Mouse (Mus musculus): ENCODE measurements around the gene Tmem130. TPM values are rescaled to one million over a fixed set of nuclear protein-coding genes. Genes with fewer than 3 reads are reported as not detected.
"Not testable (repeated sequence)": the region's sequence is repeated elsewhere in the genome, so short reads cannot be mapped to it uniquely, and the experiment has no call there.

Tmem130 gene
- polyA plus RNA-seq, 1 experiment from 2014 or later = 1.7 TPM

DNA sequence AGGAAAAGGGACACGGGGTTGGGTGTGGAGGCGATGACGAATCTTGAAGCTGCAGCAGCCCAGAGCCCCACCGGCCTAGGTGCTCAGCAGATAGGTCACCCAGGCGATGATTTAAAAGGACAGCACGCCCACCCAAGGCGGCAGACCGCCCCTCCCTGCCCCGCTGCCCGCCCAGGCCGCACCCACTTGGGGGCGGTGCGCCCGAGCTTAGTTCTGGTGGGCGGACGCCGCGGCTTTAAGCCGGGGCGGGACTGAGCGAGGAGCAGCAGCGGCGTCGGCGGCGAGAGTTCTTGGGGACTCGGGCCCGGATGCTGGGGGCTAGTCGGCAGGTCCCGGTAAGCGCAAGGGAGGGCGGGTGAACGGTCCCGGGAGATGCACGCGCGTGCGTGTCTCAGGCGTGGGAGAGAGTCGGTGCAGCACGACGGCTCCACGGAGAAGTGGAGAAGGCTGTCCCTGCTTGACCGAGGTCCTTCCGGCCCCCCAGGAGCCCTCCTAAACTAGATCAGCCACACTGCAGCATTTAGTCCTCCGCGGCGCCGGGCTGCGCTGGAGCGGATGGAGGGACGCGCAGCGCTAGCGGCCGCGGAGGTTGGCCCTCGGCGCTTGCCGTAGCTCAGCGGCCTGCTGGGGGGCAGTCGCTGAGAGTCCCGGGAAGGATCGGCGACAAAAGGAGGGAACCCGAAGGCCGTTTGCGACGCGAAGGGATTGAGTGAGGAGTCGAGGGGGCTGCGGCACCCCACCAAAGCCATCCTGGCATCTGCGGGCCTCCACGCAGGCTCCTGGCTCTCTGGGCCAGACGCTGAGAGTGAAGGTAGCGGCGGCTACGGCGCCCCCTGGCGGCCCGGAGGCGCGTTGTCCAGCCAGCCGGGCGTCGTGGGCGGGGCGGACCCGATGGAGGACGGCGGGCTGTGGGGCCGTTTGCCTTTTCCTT lies 6.6 kb upstream of the Tmem130 start:
- peak; percentile 83 for ATAC-seq (ENCODE audit: insufficient number of reproducible peaks, insufficient read depth, low FRiP score, low TSS enrichment)
- Histone ChIP-seq H3K4me2 (replicated peaks) (peak overlapping the region; percentile 78), H3K27ac (peak overlapping the region; percentile 95), H3K27me3 (no peaks in the 10 kb centered on the region), H3K4me1 (peaks cover 14% of the 10 kb centered on the region), H3K9ac (peak overlapping the region; percentile 88), H3K4me3 (peak overlapping the region; percentile 84), H3K36me3 (peaks cover 21% of the 10 kb centered on the region), H3K9me3 (no peaks in the 10 kb centered on the region)
- under 1% methylated on average over 89 of the region's 92 CpGs for WGBS

- peaks cover 14% of the 10 kb centered on the region for H3K4me1 ChIP-seq
- ATAC-seq (ENCODE audit: insufficient number of reproducible peaks, insufficient read depth, low FRiP score, low TSS enrichment) = peak; percentile 4; the same call in 1 of the 2 replicates
Measured at GRCm38 (mm10) chr5:144767106-144767798, 5.6 kb upstream of the Tmem130 start, which contains the start of gene Trrap. Gene Trrap (plus strand): TSS chr5:144767732.

GRCm38 (mm10) chr5:144766646-144767045 lies 5.0 kb upstream of the Tmem130 start:
- H3K36me3 ChIP-seq = peaks cover 11% of the 10 kb centered on the region
- WGBS = 87% methylated on average over 11 of the region's 11 CpGs
- ATAC-seq (ENCODE audit: insufficient number of reproducible peaks, insufficient read depth, low FRiP score, low TSS enrichment) = no peak

More at GRCm38 (mm10) chr5:144767106-144767798, 5.6 kb upstream of the Tmem130 start, which contains the start of gene Trrap:
- Histone ChIP-seq H3K9ac (peak within 1 kb of the TSS; percentile 88), H3K4me2 (replicated peaks) (peak within 1 kb of the TSS; percentile 78), H3K27ac (peak within 1 kb of the TSS; percentile 95), H3K4me3 (peak within 1 kb of the TSS; percentile 84), H3K36me3 (peaks cover 16% of the 10 kb centered on the region)
- WGBS = 83% methylated on average over 12 of the region's 15 CpGs
- H3K27me3 ChIP-seq, H3K9me3 ChIP-seq: not testable (repeated sequence)

DNA sequence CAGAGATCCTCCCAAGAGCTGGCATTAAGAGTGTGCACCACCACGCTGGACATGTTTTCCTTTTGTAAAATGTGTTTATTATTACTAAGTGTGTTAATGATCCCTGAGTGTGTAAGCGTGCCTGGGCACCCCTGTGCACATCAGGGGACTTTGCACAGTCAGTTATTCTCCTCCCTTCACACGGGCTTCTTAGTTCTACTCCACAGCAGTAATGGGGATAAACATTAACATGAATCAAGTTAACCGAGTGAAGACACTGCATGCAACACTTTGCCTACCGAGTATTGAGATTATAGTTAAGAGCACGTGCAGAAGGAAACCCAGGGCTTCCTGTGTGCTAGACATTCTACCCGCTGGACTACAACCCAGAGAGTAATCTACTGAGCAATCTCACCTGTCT lies 4.4 kb upstream of the Tmem130 start:
- Histone ChIP-seq H3K36me3 (peaks cover 5% of the 10 kb centered on the region), H3K4me1 (peaks cover 20% of the 10 kb centered on the region), H3K4me2 (replicated peaks) (no peak overlapping the region), H3K9ac (no peak overlapping the region), H3K27ac (no peak overlapping the region), H3K27me3 (peaks cover 18% of the 10 kb centered on the region), H3K4me3 (no peak overlapping the region), H3K9me3 (no peaks in the 10 kb centered on the region)
- ATAC-seq (ENCODE audit: insufficient number of reproducible peaks, insufficient read depth, low FRiP score, low TSS enrichment) = no peak
- WGBS = 78% methylated on average over 7 of the region's 7 CpGs

More at GRCm38 (mm10) chr5:144766646-144767045, 5.0 kb upstream of the Tmem130 start:
- H3K27me3 ChIP-seq = peaks cover 12% of the 10 kb centered on the region
- no peaks in the 10 kb centered on the region for H3K9me3 ChIP-seq
- peaks cover 15% of the 10 kb centered on the region for H3K4me1 ChIP-seq
- H3K4me3 ChIP-seq = no peak overlapping the region
- no peak overlapping the region for H3K9ac ChIP-seq
- H3K4me2 ChIP-seq (replicated peaks) = no peak overlapping the region
- no peak overlapping the region for H3K27ac ChIP-seq

DNA sequence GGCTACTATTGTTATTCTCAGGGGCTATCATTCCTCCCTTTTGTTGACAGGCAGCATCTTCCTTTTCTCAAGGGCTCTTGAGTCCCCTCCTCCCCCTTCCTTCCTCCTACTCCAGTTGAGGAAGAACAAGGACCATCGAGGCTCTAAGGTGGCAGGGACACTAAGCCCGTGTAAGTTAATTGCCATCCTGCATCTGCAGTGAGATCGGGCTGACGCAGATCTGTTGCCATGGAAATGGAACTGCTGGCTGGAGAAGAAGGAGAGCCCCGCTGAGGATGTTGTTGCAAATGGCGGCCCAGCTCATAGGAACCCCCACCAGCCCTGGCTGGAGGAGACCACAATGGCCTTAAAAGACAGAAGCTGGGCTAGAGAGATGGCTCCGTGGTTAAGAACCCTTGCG lies 3.2 kb downstream of the Tmem130 start:
- Histone ChIP-seq H3K4me1 (peaks cover 8% of the 10 kb centered on the region; the same call in 1 of the 2 replicates), H3K9me3 (no peaks in the 10 kb centered on the region), H3K9ac (no peak overlapping the region), H3K27ac (no peak overlapping the region), H3K4me2 (replicated peaks) (no peak overlapping the region), H3K27me3 (peaks cover 27% of the 10 kb centered on the region), H3K36me3 (no peaks in the 10 kb centered on the region), H3K4me3 (no peak overlapping the region)
- 9% methylated on average over 8 of the region's 8 CpGs for WGBS
- ATAC-seq (ENCODE audit: insufficient number of reproducible peaks, insufficient read depth, low FRiP score, low TSS enrichment) = no peak

DNA sequence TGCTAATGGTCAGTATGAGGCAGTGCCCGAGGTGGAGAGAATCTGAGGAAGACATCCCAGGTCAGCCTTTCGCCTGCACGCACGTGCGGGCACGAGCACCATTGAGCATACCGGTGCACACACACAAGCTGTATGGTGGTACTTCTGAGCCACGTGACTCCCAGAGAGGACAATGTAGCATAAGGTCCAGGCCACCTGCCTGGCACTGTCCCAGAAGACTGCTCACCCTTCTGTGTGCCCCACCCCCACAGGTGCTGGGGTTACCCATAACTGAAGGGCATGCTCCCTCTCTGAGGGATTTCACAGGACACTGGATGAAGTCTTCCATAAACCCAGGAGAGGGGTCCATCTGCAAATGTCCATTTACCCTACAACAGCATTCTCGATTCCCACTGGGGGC lies 4.2 kb downstream of the Tmem130 start:
- no peak overlapping the region for H3K4me2 ChIP-seq (replicated peaks)
- H3K9me3 ChIP-seq = no peaks in the 10 kb centered on the region
- no peaks in the 10 kb centered on the region for H3K36me3 ChIP-seq
- no peak overlapping the region for H3K4me3 ChIP-seq
- no peak overlapping the region for H3K9ac ChIP-seq
- ATAC-seq (ENCODE audit: insufficient number of reproducible peaks, insufficient read depth, low FRiP score, low TSS enrichment) = no peak
- H3K27ac ChIP-seq = no peak overlapping the region
- peaks cover 11% of the 10 kb centered on the region for H3K4me1 ChIP-seq
- 79% methylated on average over 9 of the region's 9 CpGs for WGBS
- peaks cover 23% of the 10 kb centered on the region for H3K27me3 ChIP-seq

- H3K4me2 ChIP-seq (replicated peaks) = no peak overlapping the region
- no peaks in the 10 kb centered on the region for H3K9me3 ChIP-seq
- ATAC-seq (ENCODE audit: insufficient number of reproducible peaks, insufficient read depth, low FRiP score, low TSS enrichment) = no peak
- 78% methylated on average over 10 of the region's 10 CpGs for WGBS
- peaks cover 9% of the 10 kb centered on the region for H3K4me1 ChIP-seq
- no peak overlapping the region for H3K9ac ChIP-seq
- H3K27ac ChIP-seq = no peak overlapping the region
- no peak overlapping the region for H3K4me3 ChIP-seq
- no peaks in the 10 kb centered on the region for H3K36me3 ChIP-seq
- 0 out of 2 replicates have a peak, but pooled peaks cover 7% of the 10 kb centered on the region for H3K27me3 ChIP-seq
Measured at GRCm38 (mm10) chr5:144755191-144755590, 6.4 kb downstream of the Tmem130 start.

DNA sequence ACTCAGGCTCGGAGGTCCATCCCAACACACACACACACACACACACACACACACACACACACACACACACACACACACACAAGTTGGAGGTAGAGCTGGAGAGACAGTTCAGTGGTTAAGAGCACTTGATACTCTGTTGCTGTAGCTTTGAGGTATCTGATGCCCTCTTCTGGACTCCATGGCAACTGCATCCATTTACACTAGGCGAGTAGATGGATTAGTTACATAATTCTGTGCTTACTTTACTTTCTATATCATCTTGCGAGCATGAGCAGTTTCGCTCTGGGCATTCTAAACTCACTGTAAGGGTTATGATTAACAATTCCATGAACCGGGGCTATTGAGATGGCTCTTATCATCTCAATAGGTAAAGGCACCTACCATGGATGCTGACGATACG lies 8.6 kb downstream of the Tmem130 start:
- Histone ChIP-seq H3K27ac (no peak overlapping the region), H3K4me3 (no peak overlapping the region), H3K36me3 (no peaks in the 10 kb centered on the region), H3K9me3 (no peaks in the 10 kb centered on the region), H3K4me1 (peaks cover 9% of the 10 kb centered on the region), H3K27me3 (no peaks in the 10 kb centered on the region), H3K4me2 (replicated peaks) (no peak overlapping the region), H3K9ac (no peak overlapping the region)
- no peak for ATAC-seq (ENCODE audit: insufficient number of reproducible peaks, insufficient read depth, low FRiP score, low TSS enrichment)
- 67% methylated on average over 7 of the region's 7 CpGs for WGBS

- ATAC-seq (ENCODE audit: insufficient number of reproducible peaks, insufficient read depth, low FRiP score, low TSS enrichment) = no peak
- Histone ChIP-seq H3K4me3 (no peak overlapping the region), H3K9me3 (no peaks in the 10 kb centered on the region), H3K9ac (no peak overlapping the region), H3K4me2 (replicated peaks) (no peak overlapping the region; the same call in 1 of the 2 replicates), H3K36me3 (no peaks in the 10 kb centered on the region), H3K4me1 (peaks cover 9% of the 10 kb centered on the region), H3K27me3 (no peaks in the 10 kb centered on the region), H3K27ac (no peak overlapping the region)
- 10% methylated on average over 5 of the region's 5 CpGs for WGBS
Measured at GRCm38 (mm10) chr5:144752432-144752831, 9.2 kb downstream of the Tmem130 start.

- Histone ChIP-seq H3K4me2 (replicated peaks) (no peak overlapping the region), H3K36me3 (no peaks in the 10 kb centered on the region), H3K4me1 (no peaks in the 10 kb centered on the region), H3K9me3 (no peaks in the 10 kb centered on the region), H3K27ac (no peak overlapping the region), H3K4me3 (no peak overlapping the region), H3K9ac (no peak overlapping the region), H3K27me3 (no peaks in the 10 kb centered on the region)
- 92% methylated on average over 14 of the region's 14 CpGs for WGBS
- ATAC-seq (ENCODE audit: insufficient number of reproducible peaks, insufficient read depth, low FRiP score, low TSS enrichment) = no peak
Measured at GRCm38 (mm10) chr5:144737101-144737500, 24.5 kb downstream of the Tmem130 start.

GRCm38 (mm10) chr5:144734949-144735348 lies 26.7 kb downstream of the Tmem130 start:
- no peaks in the 10 kb centered on the region for H3K27me3 ChIP-seq
- H3K36me3 ChIP-seq = no peaks in the 10 kb centered on the region
- H3K27ac ChIP-seq = no peak overlapping the region
- no peak overlapping the region for H3K4me3 ChIP-seq
- H3K9ac ChIP-seq = no peak overlapping the region
- no peaks in the 10 kb centered on the region for H3K4me1 ChIP-seq
- no peaks in the 10 kb centered on the region for H3K9me3 ChIP-seq
- ATAC-seq (ENCODE audit: insufficient number of reproducible peaks, insufficient read depth, low FRiP score, low TSS enrichment) = no peak
- 29% methylated on average over 8 of the region's 8 CpGs for WGBS
- no peak overlapping the region for H3K4me2 ChIP-seq (replicated peaks)
